15 mouse cellular contexts compared by ENCODE assay signal in the genomic region with DNA sequence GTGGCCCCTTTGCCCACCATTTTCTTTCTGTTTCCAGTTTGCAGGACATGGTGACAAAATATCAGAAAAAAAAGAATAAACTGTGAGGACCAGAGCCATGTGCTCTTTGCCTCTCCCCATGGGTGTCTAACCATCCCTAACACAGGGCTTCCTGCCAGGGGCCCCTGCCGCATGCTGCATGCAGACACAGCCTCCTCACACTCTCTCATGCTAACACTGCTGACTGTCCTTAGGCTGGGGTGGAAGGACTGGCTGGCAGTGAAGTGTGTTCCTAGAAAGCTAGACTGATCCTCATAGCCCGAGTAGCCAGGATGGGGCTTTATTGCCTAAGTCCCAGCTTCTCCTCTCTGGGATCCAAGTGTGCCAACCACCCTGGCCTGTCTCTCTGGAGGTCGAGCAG. TPM values are rescaled to one million over a fixed set of nuclear protein-coding genes. Genes with fewer than 3 reads are reported as not detected.
DNase-seq lines count a peak whose midpoint lies in the region; ATAC-seq and TF ChIP-seq lines count a peak whose summit lies in the region.
"Had no signal": no experiment of that assay in that cellular context is flagged by ENCODE, and none has a peak within 500 bp of the region (broad histone marks: within the 10 kb centered on the region; RNA-seq: fewer than 3 reads in every experiment).

No protein-coding gene starts in this region.

- TF ChIP-seq POLR2A in lung, adult 2 months (IDR thresholded peaks at IDR 0.05; ENCODE audit: borderline replicate concordance, extremely low read depth, low read depth, low read length) = no peak

- H3K9me3 ChIP-seq in heart, embryonic 15.5 days (replicated peaks) = no peaks in the 10 kb centered on the region
- H3K9me3 ChIP-seq in embryonic facial prominence, embryonic 13.5 days = no peaks in the 10 kb centered on the region
- no peaks in the 10 kb centered on the region for H3K9me3 ChIP-seq in hindbrain, embryonic 13.5 days
- no peaks in the 10 kb centered on the region for H3K9me3 ChIP-seq in midbrain, embryonic 16.5 days (replicated peaks; ENCODE audit: control insufficient read depth, low read length, poor library complexity, severe bottlenecking)
- H3K9me3 ChIP-seq in kidney, embryonic 15.5 days (replicated peaks) = no peaks in the 10 kb centered on the region
- H3K9me3 ChIP-seq: heart, embryonic 13.5 days had no signal

- H3K36me3 ChIP-seq in heart, embryonic 15.5 days = peaks cover 88% of the 10 kb centered on the region
- peaks cover 65% of the 10 kb centered on the region for H3K36me3 ChIP-seq in embryonic facial prominence, embryonic 13.5 days
- H3K36me3 ChIP-seq in hindbrain, embryonic 13.5 days = peaks cover 60% of the 10 kb centered on the region
- H3K36me3 ChIP-seq in midbrain, embryonic 16.5 days (ENCODE audit: control insufficient read depth, insufficient read depth, low read length) = peaks cover 8% of the 10 kb centered on the region; the same call in 1 of the 2 replicates
- H3K36me3 ChIP-seq in kidney, embryonic 15.5 days = peaks cover 63% of the 10 kb centered on the region

- no peak for TF ChIP-seq CTCF in lung, adult 2 months (IDR thresholded peaks at IDR 0.05; ENCODE audit: insufficient read depth, low read length)

- 0 out of 2 replicates have a peak, but pooled peaks cover 8% of the 10 kb centered on the region for H3K4me1 ChIP-seq in heart, embryonic 15.5 days (replicated peaks)
- H3K4me1 ChIP-seq in embryonic facial prominence, embryonic 13.5 days = peaks cover 41% of the 10 kb centered on the region
- H3K4me1 ChIP-seq in hindbrain, embryonic 13.5 days (replicated peaks) = peaks cover 96% of the 10 kb centered on the region
- H3K4me1 ChIP-seq in midbrain, embryonic 16.5 days (ENCODE audit: control insufficient read depth, insufficient read depth, low read length) = peaks cover 63% of the 10 kb centered on the region
- no peaks in the 10 kb centered on the region for H3K4me1 ChIP-seq in lung, adult 2 months (ENCODE audit: control insufficient read depth, insufficient read depth, low read length)
- peaks cover 32% of the 10 kb centered on the region for H3K4me1 ChIP-seq in kidney, embryonic 15.5 days

- no peak for DNase-seq in heart, postnatal 10 days
- no peak for DNase-seq in lung, adult 2 months
- DNase-seq in left cerebral cortex, postnatal 14 days (ENCODE audit: low spot score in 2 of 2) = no peak
- DNase-seq: adrenal gland, postnatal 25 days; B cell, adult 2 months; gastrocnemius, adult 2 months; right cerebral cortex, postnatal 14 days; thymus, postnatal 25 days had no signal

- H3K9ac ChIP-seq in heart, embryonic 15.5 days = no peak overlapping the region
- H3K9ac ChIP-seq in embryonic facial prominence, embryonic 13.5 days = peak overlapping the region; percentile 11; the same call in 1 of the 2 replicates
- peak overlapping the region; percentile 63 for H3K9ac ChIP-seq in hindbrain, embryonic 13.5 days
- H3K9ac ChIP-seq in midbrain, embryonic 16.5 days (ENCODE audit: low read depth, low read length) = peak overlapping the region; percentile 40; the same call in 1 of the 2 replicates
- H3K9ac ChIP-seq in kidney, embryonic 15.5 days = no peak overlapping the region
- H3K9ac ChIP-seq: heart, embryonic 13.5 days had no signal

- no peaks in the 10 kb centered on the region for H3K27me3 ChIP-seq in heart, embryonic 15.5 days
- peaks cover 25% of the 10 kb centered on the region for H3K27me3 ChIP-seq in embryonic facial prominence, embryonic 13.5 days
- H3K27me3 ChIP-seq in hindbrain, embryonic 13.5 days = peaks cover 35% of the 10 kb centered on the region
- H3K27me3 ChIP-seq in midbrain, embryonic 16.5 days (ENCODE audit: control insufficient read depth, insufficient read depth, low read depth, low read length) = no peaks in the 10 kb centered on the region
- H3K27me3 ChIP-seq in kidney, embryonic 15.5 days = peaks cover 33% of the 10 kb centered on the region
- H3K27me3 ChIP-seq: heart, embryonic 13.5 days had no signal

- H3K4me2 ChIP-seq in heart, embryonic 15.5 days = no peak overlapping the region
- no peak overlapping the region for H3K4me2 ChIP-seq in embryonic facial prominence, embryonic 13.5 days
- no peak overlapping the region for H3K4me2 ChIP-seq in hindbrain, embryonic 13.5 days
- no peak overlapping the region for H3K4me2 ChIP-seq in midbrain, embryonic 16.5 days (ENCODE audit: low read length)
- H3K4me2 ChIP-seq in kidney, embryonic 15.5 days = no peak overlapping the region
- H3K4me2 ChIP-seq: heart, embryonic 13.5 days had no signal

- no peak overlapping the region for H3K4me3 ChIP-seq in heart, embryonic 15.5 days
- H3K4me3 ChIP-seq in embryonic facial prominence, embryonic 13.5 days = no peak overlapping the region
- H3K4me3 ChIP-seq in hindbrain, embryonic 13.5 days = no peak overlapping the region
- no peak overlapping the region for H3K4me3 ChIP-seq in midbrain, embryonic 16.5 days (ENCODE audit: low read depth, low read length)
- no peak overlapping the region for H3K4me3 ChIP-seq in lung, adult 2 months (replicated peaks; ENCODE audit: extremely low read depth, low read depth, low read length)
- H3K4me3 ChIP-seq in kidney, embryonic 15.5 days (replicated peaks) = no peak overlapping the region
- H3K4me3 ChIP-seq: gastrocnemius, adult 2 months; heart, embryonic 13.5 days had no signal

- no peak for ATAC-seq in heart, embryonic 15.5 days (replicated peaks; ENCODE audit: insufficient number of reproducible peaks, insufficient read depth, low FRiP score, low read depth)
- ATAC-seq in embryonic facial prominence, embryonic 13.5 days (ENCODE audit: insufficient number of reproducible peaks, insufficient read depth, low FRiP score, low TSS enrichment, low read depth) = no peak
- no peak for ATAC-seq in hindbrain, embryonic 13.5 days (ENCODE audit: low FRiP score)
- no peak for ATAC-seq in midbrain, embryonic 16.5 days
- ATAC-seq in kidney, embryonic 15.5 days (replicated peaks; ENCODE audit: low FRiP score) = no peak

- intact Hi-C loops in heart, postnatal 10 days (cut with DNase I) = no loop called here
- intact Hi-C loops in left cerebral cortex, postnatal 14 days (cut with DNase I) = no loop called here

- peak overlapping the region; percentile 9; the same call in 1 of the 2 replicates for H3K27ac ChIP-seq in heart, embryonic 15.5 days
- H3K27ac ChIP-seq in embryonic facial prominence, embryonic 13.5 days = no peak overlapping the region
- H3K27ac ChIP-seq in hindbrain, embryonic 13.5 days = peak overlapping the region; percentile 92
- H3K27ac ChIP-seq in midbrain, embryonic 16.5 days (ENCODE audit: low read length) = peak overlapping the region; percentile 75
- H3K27ac ChIP-seq in kidney, embryonic 15.5 days = no peak overlapping the region
- H3K27ac ChIP-seq: gastrocnemius, adult 2 months; heart, embryonic 13.5 days had no signal

- 51% methylated on average over 3 of the region's 3 CpGs for WGBS in heart, embryonic 15.5 days
- 41% methylated on average over 3 of the region's 3 CpGs for WGBS in embryonic facial prominence, embryonic 13.5 days
- 60% methylated on average over 3 of the region's 3 CpGs for WGBS in hindbrain, embryonic 13.5 days
- WGBS in midbrain, embryonic 16.5 days = 52% methylated on average over 3 of the region's 3 CpGs
- 46% methylated on average over 3 of the region's 3 CpGs for WGBS in lung, adult 2 months
- WGBS in kidney, embryonic 15.5 days = 61% methylated on average over 3 of the region's 3 CpGs

RNA-seq across cellular contexts. Expression of a gene that starts 39.3 kb away (rescaled TPM):
- 3.0 and 3.3 TPM in 2 replicates for polyA plus RNA-seq in heart, embryonic 15.5 days (2015; fragmentation: Nextera tagmentation; extraction: Ambion mirVana)
- total RNA-seq in heart, postnatal 10 days (2021) = 1 to 10 TPM; 1.2 to 1.4 TPM
- polyA plus RNA-seq in embryonic facial prominence, embryonic 13.5 days (2015; fragmentation: Nextera tagmentation; extraction: Ambion mirVana) = 1.1 and 1.3 TPM in 2 replicates
- 4.2 and 6.6 TPM in 2 replicates for polyA plus RNA-seq in hindbrain, embryonic 13.5 days (2015; fragmentation: Nextera tagmentation; extraction: Ambion mirVana)
- 6.0 and 7.5 TPM in 2 replicates for polyA plus RNA-seq in midbrain, embryonic 16.5 days (2015; fragmentation: Nextera tagmentation; extraction: Ambion mirVana)
- 0.60 and 1.3 TPM in 2 replicates for polyA plus RNA-seq in lung, adult 2 months (2012; rRNA removed)
- total RNA-seq in left cerebral cortex, postnatal 14 days (2021) = under 1 TPM; 0.18 to 0.70 TPM
- polyA plus RNA-seq in kidney, embryonic 15.5 days (2015; fragmentation: Nextera tagmentation; extraction: Ambion mirVana) = 8.7 and 10.8 TPM in 2 replicates
- total RNA-seq: gastrocnemius, adult 2 months; megakaryocyte, adult 5-6 weeks had no signal

Comparison
In these comparisons a context has a peak if more than half of its experiments do, and no peak if none do; other contexts are left out.
1. H3K27ac ChIP-seq: peak in heart, embryonic 15.5 days (single experiment), hindbrain, embryonic 13.5 days (single experiment) and midbrain, embryonic 16.5 days (single experiment); none in embryonic facial prominence, embryonic 13.5 days (single experiment) and kidney, embryonic 15.5 days (single experiment).
2. H3K9ac ChIP-seq: peak in embryonic facial prominence, embryonic 13.5 days (single experiment), hindbrain, embryonic 13.5 days (single experiment) and midbrain, embryonic 16.5 days (single experiment); none in heart, embryonic 15.5 days (single experiment) and kidney, embryonic 15.5 days (single experiment).